Mouse (Mus musculus): ENCODE data around the gene Rasd1. TPM values are rescaled to one million over a fixed set of nuclear protein-coding genes. Genes with fewer than 3 reads are reported as not detected.
"Not testable (repeated sequence)": the region's sequence is repeated elsewhere in the genome, so short reads cannot be mapped to it uniquely, and the experiment has no call there.

Gene Rasd1
- polyA plus RNA-seq, 1 experiment: not detected

- Histone ChIP-seq H3K27ac (ENCODE audit: insufficient read depth, low read length) (no peak overlapping the region), H3K4me1 (ENCODE audit: control insufficient read depth, insufficient read depth, low read length) (peaks cover 3% of the 10 kb centered on the region; the same call in 1 of the 2 replicates), H3K4me3 (ENCODE audit: insufficient read depth, low read length) (no peak overlapping the region)
These were observed 1.2 kb downstream of the Rasd1 start for GRCm38 (mm10) chr11:59963364-59964162.

GRCm38 (mm10) chr11:59962590-59962989, 2.2 kb downstream of the Rasd1 start:
- H3K4me3 ChIP-seq (ENCODE audit: insufficient read depth, low read length): no peak overlapping the region
- no peak for TF ChIP-seq POLR2A (IDR thresholded peaks at IDR 0.05; ENCODE audit: low read depth, low read length)
- TF ChIP-seq CTCF (IDR thresholded peaks at IDR 0.05; ENCODE audit: borderline replicate concordance, insufficient read depth, low read length): no peak
- H3K4me1 ChIP-seq (ENCODE audit: control insufficient read depth, insufficient read depth, low read length): peaks cover 3% of the 10 kb centered on the region; the same call in 1 of the 2 replicates
- no peak overlapping the region for H3K27ac ChIP-seq (ENCODE audit: insufficient read depth, low read length)

More at GRCm38 (mm10) chr11:59963364-59964162, 1.2 kb downstream of the Rasd1 start:
- TF ChIP-seq CTCF (IDR thresholded peaks at IDR 0.05; ENCODE audit: borderline replicate concordance, insufficient read depth, low read length): no peak
- TF ChIP-seq POLR2A (IDR thresholded peaks at IDR 0.05; ENCODE audit: low read depth, low read length): no peak

GRCm38 (mm10) chr11:59961338-59961875, 3.3 kb downstream of the Rasd1 start:
- no peak for TF ChIP-seq POLR2A (IDR thresholded peaks at IDR 0.05; ENCODE audit: low read depth, low read length)
- no peak for TF ChIP-seq CTCF (IDR thresholded peaks at IDR 0.05; ENCODE audit: borderline replicate concordance, insufficient read depth, low read length)
- no peak overlapping the region for H3K27ac ChIP-seq (ENCODE audit: insufficient read depth, low read length)
- H3K4me1 ChIP-seq (ENCODE audit: control insufficient read depth, insufficient read depth, low read length): peaks cover 3% of the 10 kb centered on the region; the same call in 1 of the 2 replicates
- no peak overlapping the region for H3K4me3 ChIP-seq (ENCODE audit: insufficient read depth, low read length)

- H3K4me1 ChIP-seq (ENCODE audit: control insufficient read depth, insufficient read depth, low read length): peaks cover 3% of the 10 kb centered on the region; the same call in 1 of the 2 replicates
- no peak overlapping the region for H3K4me3 ChIP-seq (ENCODE audit: insufficient read depth, low read length)
- TF ChIP-seq POLR2A (IDR thresholded peaks at IDR 0.05; ENCODE audit: low read depth, low read length) (no peak), CTCF (IDR thresholded peaks at IDR 0.05; ENCODE audit: borderline replicate concordance, insufficient read depth, low read length) (no peak)
- no peak overlapping the region for H3K27ac ChIP-seq (ENCODE audit: insufficient read depth, low read length)
These were observed 4.0 kb downstream of the Rasd1 start for GRCm38 (mm10) chr11:59960476-59961337.

- Histone ChIP-seq H3K27ac (ENCODE audit: insufficient read depth, low read length) (no peak overlapping the region), H3K4me3 (ENCODE audit: insufficient read depth, low read length) (no peak overlapping the region), H3K4me1 (ENCODE audit: control insufficient read depth, insufficient read depth, low read length) (peaks cover 3% of the 10 kb centered on the region; the same call in 1 of the 2 replicates)
- TF ChIP-seq CTCF (IDR thresholded peaks at IDR 0.05; ENCODE audit: borderline replicate concordance, insufficient read depth, low read length) (no peak), POLR2A (IDR thresholded peaks at IDR 0.05; ENCODE audit: low read depth, low read length) (no peak)
These were observed 5.3 kb downstream of the Rasd1 start for GRCm38 (mm10) chr11:59959453-59959852.

- Histone ChIP-seq H3K27ac (ENCODE audit: insufficient read depth, low read length) (no peak overlapping the region), H3K4me1 (ENCODE audit: control insufficient read depth, insufficient read depth, low read length) (0 out of 2 replicates have a peak, but pooled peaks cover 1% of the 10 kb centered on the region), H3K4me3 (ENCODE audit: insufficient read depth, low read length) (no peak overlapping the region)
- TF ChIP-seq CTCF (IDR thresholded peaks at IDR 0.05; ENCODE audit: borderline replicate concordance, insufficient read depth, low read length) (no peak), POLR2A (IDR thresholded peaks at IDR 0.05; ENCODE audit: low read depth, low read length) (no peak)
These were observed 8.0 kb downstream of the Rasd1 start for GRCm38 (mm10) chr11:59956749-59957148.

GRCm38 (mm10) chr11:59952892-59953291, 11.9 kb downstream of the Rasd1 start:
- no peak overlapping the region for H3K4me3 ChIP-seq (ENCODE audit: insufficient read depth, low read length)
- TF ChIP-seq POLR2A (IDR thresholded peaks at IDR 0.05; ENCODE audit: low read depth, low read length) (no peak), CTCF (IDR thresholded peaks at IDR 0.05; ENCODE audit: borderline replicate concordance, insufficient read depth, low read length) (no peak)
- peaks cover 6% of the 10 kb centered on the region; the same call in 1 of the 2 replicates for H3K4me1 ChIP-seq (ENCODE audit: control insufficient read depth, insufficient read depth, low read length)
- H3K27ac ChIP-seq (ENCODE audit: insufficient read depth, low read length): no peak overlapping the region

GRCm38 (mm10) chr11:59948401-59948767, 16.4 kb downstream of the Rasd1 start:
- Histone ChIP-seq H3K4me3 (ENCODE audit: insufficient read depth, low read length) (peak overlapping the region; percentile 99), H3K27ac (ENCODE audit: insufficient read depth, low read length) (no peak overlapping the region), H3K4me1 (ENCODE audit: control insufficient read depth, insufficient read depth, low read length) (peaks cover 6% of the 10 kb centered on the region; the same call in 1 of the 2 replicates)
- TF ChIP-seq POLR2A (IDR thresholded peaks at IDR 0.05; ENCODE audit: low read depth, low read length) (no peak), CTCF (IDR thresholded peaks at IDR 0.05; ENCODE audit: borderline replicate concordance, insufficient read depth, low read length) (no peak)

GRCm38 (mm10) chr11:59947752-59948400, 16.9 kb downstream of the Rasd1 start, which contains the start of gene Med9:
TSS of gene Med9 (plus strand) at chr11:59948206.
- Histone ChIP-seq H3K4me1 (ENCODE audit: control insufficient read depth, insufficient read depth, low read length) (peaks cover 6% of the 10 kb centered on the region; the same call in 1 of the 2 replicates), H3K27ac (ENCODE audit: insufficient read depth, low read length) (no peak within 1 kb of the TSS), H3K4me3 (ENCODE audit: insufficient read depth, low read length) (peak within 1 kb of the TSS; percentile 99)
- TF ChIP-seq CTCF (IDR thresholded peaks at IDR 0.05; ENCODE audit: borderline replicate concordance, insufficient read depth, low read length) (no peak), POLR2A (IDR thresholded peaks at IDR 0.05; ENCODE audit: low read depth, low read length) (peak; percentile 74)

GRCm38 (mm10) chr11:59944855-59945254, 19.9 kb downstream of the Rasd1 start:
- H3K27ac ChIP-seq (ENCODE audit: insufficient read depth, low read length); H3K4me1 ChIP-seq (ENCODE audit: control insufficient read depth, insufficient read depth, low read length); H3K4me3 ChIP-seq (ENCODE audit: insufficient read depth, low read length): not testable (repeated sequence)
